Comparison of ENCODE assay signal across 8 mouse cellular contexts in the genomic region with DNA sequence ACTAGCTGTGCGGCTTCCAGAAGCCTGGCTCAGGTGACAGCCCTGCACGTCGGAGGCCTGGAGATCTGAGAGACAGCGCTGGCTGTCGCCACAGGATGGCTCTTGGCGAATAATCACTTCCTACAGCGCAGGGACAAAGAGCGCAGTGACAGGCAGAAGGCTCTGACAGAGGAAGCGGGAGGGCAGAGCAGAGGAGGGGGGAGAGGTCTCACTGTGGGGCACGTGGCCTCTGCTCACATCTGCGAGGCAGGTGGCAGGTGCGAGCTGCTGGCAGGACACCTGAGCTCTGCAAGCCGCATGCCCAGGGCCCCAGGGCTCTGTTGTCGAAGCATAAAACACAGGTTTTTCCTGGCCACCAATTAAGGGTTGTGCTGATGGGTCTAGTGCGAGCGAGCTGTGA.
DNase-seq lines count a peak whose midpoint lies in the region; ATAC-seq lines count a peak whose summit lies in the region.
"Had no signal": no experiment of that assay in that cellular context is flagged by ENCODE, and none has a peak within 500 bp of the region (broad histone marks: within the 10 kb centered on the region; RNA-seq: fewer than 3 reads in every experiment).

No protein-coding gene starts in this region.

- 5% methylated on average over 16 of the region's 16 CpGs for WGBS in forebrain, embryonic 15.5 days

- peak; percentile 37 for ATAC-seq in forebrain, embryonic 15.5 days (replicated peaks)
- peak; percentile 35; the same call in 1 of the 2 replicates for ATAC-seq in megakaryocyte-erythroid progenitor cell, adult 5-6 weeks (replicated peaks; ENCODE audit: low FRiP score, low TSS enrichment, poor library complexity, severe bottlenecking)

- H3K9me3 ChIP-seq in forebrain, embryonic 15.5 days, result no peaks in the 10 kb centered on the region

- H3K27ac ChIP-seq in forebrain, embryonic 15.5 days (replicated peaks), result peak overlapping the region; percentile 81
- H3K27ac ChIP-seq: kidney, postnatal 0 days had no signal

- 0 out of 2 replicates have a peak overlapping the region, but pooled peaks have one; percentile 1 for H3K9ac ChIP-seq in forebrain, embryonic 15.5 days (replicated peaks)

- peaks cover 63% of the 10 kb centered on the region for H3K4me1 ChIP-seq in forebrain, embryonic 15.5 days

- H3K4me2 ChIP-seq in forebrain, embryonic 15.5 days (replicated peaks), result no peak overlapping the region

- H3K36me3 ChIP-seq in forebrain, embryonic 15.5 days, result no peaks in the 10 kb centered on the region

- no peak overlapping the region for H3K4me3 ChIP-seq in forebrain, embryonic 15.5 days

- peak; percentile 77 for DNase-seq in left cerebral cortex, postnatal 4 days
- no peak for DNase-seq in left cerebral cortex, postnatal 10 days (ENCODE audit: extremely low spot score in 1 of 2, low spot score in 2 of 2)
- peak; percentile 84 for DNase-seq in thymus, postnatal 4 days
- DNase-seq in left cerebral cortex, postnatal 14 days (ENCODE audit: low spot score in 2 of 2), result no peak
- DNase-seq in c-Kit-positive CD71-positive TER-119-positive erythroid progenitor cells, embryonic 14.5 days (ENCODE audit: low spot score), result no peak

- intact Hi-C loops in left cerebral cortex, postnatal 4 days (cut with DNase I), result no loop called here
- intact Hi-C loops in left cerebral cortex, postnatal 10 days (cut with DNase I), result loop anchor here (5.0 kb wide), 1 partner anchor 230 kb away; no protein-coding TSS in a partner anchor
- intact Hi-C loops in left cerebral cortex, postnatal 14 days (cut with DNase I), result no loop called here

- no peaks in the 10 kb centered on the region for H3K27me3 ChIP-seq in forebrain, embryonic 15.5 days

Comparison
In these comparisons a context has a peak if more than half of its experiments do, and no peak if none do; other contexts are left out.
1. DNase-seq: peak in left cerebral cortex, postnatal 4 days (single experiment) and thymus, postnatal 4 days (single experiment); none in left cerebral cortex, postnatal 10 days (0 of 2), left cerebral cortex, postnatal 14 days (0 of 2) and c-Kit-positive CD71-positive TER-119-positive erythroid progenitor cells, embryonic 14.5 days (single experiment).